Mouse (Mus musculus) MEL (cell line): Measurements from ENCODE around the gene Fasn.

Source experiments
- MAZ ChIP-seq: IDR thresholded peaks from 2 replicates; pipeline ENCODE4 v1.6.1; 2012; ENCODE audit warnings: low read depth, mild to moderate bottlenecking, inconsistent platforms, low read length, improper control_type of control experiment
- MYB ChIP-seq: IDR thresholded peaks from 2 replicates; pipeline ENCODE4 v1.6.1; 2011; ENCODE audit warnings: mild to moderate bottlenecking, low read depth, low read length, improper control_type of control experiment
- POLR2A ChIP-seq, 2 experiments: IDR thresholded peaks; 2 replicates each; pipeline ENCODE4 v1.6.1; 2011 to 2012; ENCODE audit warnings: low read length in 2 of 2, mild to moderate bottlenecking in 2 of 2, control low read depth in 1 of 2, improper control_type of control experiment in 1 of 2, low read depth in 1 of 2, moderate library complexity in 1 of 2; ENCODE audit not compliant: control insufficient read depth in 1 of 2, insufficient read depth in 1 of 2, poor library complexity in 1 of 2
- USF1 ChIP-seq: IDR thresholded peaks from 2 replicates; pipeline ENCODE4 v1.6.1; 2014; ENCODE audit warnings: low read depth, mild to moderate bottlenecking, inconsistent platforms, low read length, improper control_type of control experiment, moderate library complexity
- USF2 ChIP-seq, 2 experiments: IDR thresholded peaks; 2 replicates each; pipeline ENCODE4 v1.6.1; 2011 to 2012; ENCODE audit warnings: improper control_type of control experiment in 2 of 2, low read length in 2 of 2, borderline replicate concordance in 1 of 2, inconsistent platforms in 1 of 2, low read depth in 1 of 2, mild to moderate bottlenecking in 1 of 2; ENCODE audit not compliant: insufficient read depth in 1 of 2

DNA sequence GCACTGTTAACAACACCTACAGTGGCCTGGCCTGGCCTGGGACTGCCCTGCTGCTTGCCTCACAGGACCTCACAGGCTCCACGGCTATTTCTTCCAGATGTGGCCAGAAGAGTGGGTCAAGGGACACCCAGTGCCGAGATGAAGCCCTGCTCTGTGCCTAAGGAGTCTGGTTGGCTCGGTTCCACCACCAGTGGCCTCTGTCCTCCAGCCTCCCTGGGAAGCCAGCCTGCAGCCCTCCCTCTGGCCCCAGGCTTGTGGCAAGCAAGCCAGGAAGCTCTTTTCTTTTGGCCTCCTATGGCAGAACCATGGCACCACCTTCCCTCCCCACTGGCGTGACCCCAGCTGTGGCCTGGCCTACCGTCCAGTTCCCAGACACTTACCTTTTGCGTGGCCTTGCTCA, 48.9 kb upstream of the Fasn start:
- TF ChIP-seq POLR2A (IDR thresholded peaks at IDR 0.05; ENCODE audit: control insufficient read depth in 1 of 2, insufficient read depth in 1 of 2, low read depth in 1 of 2, low read length in 2 of 2, poor library complexity in 1 of 2) (no peak), MAZ (no peak), USF2 (IDR thresholded peaks at IDR 0.05; ENCODE audit: borderline replicate concordance in 1 of 2, insufficient read depth in 1 of 2, low read depth in 1 of 2, low read length in 2 of 2) (no peak), MYB (no peak), USF1 (no peak)
